Comparison of ENCODE assay signal across 16 mouse cellular contexts in genomic region chr14:58126508-58126907, GRCm38 (mm10). TPM values are rescaled to one million over a fixed set of nuclear protein-coding genes. Genes with fewer than 3 reads are reported as not detected.
"Had no signal": no experiment of that assay in that cellular context is flagged by ENCODE, and none has a peak within 500 bp of the region (broad histone marks: within the 10 kb centered on the region; RNA-seq: fewer than 3 reads in every experiment).

No protein-coding gene starts in this region.

- H3K9ac ChIP-seq: liver, embryonic 15.5 days; midbrain, embryonic 13.5 days; neural tube, embryonic 15.5 days had no signal

- ATAC-seq: lung, postnatal 0 days; midbrain, embryonic 13.5 days had no signal

- H3K36me3 ChIP-seq: limb, embryonic 10.5 days; liver, embryonic 15.5 days; midbrain, embryonic 13.5 days; neural tube, embryonic 15.5 days had no signal

- H3K4me2 ChIP-seq: liver, embryonic 11.5 days; liver, embryonic 15.5 days; midbrain, embryonic 13.5 days; neural tube, embryonic 15.5 days had no signal

- H3K9me3 ChIP-seq: limb, embryonic 10.5 days; liver, embryonic 15.5 days; midbrain, embryonic 13.5 days; neural tube, embryonic 15.5 days had no signal

- H3K4me1 ChIP-seq: limb, embryonic 10.5 days; liver, embryonic 15.5 days; midbrain, embryonic 13.5 days; neural tube, embryonic 15.5 days had no signal

- DNase-seq: kidney, postnatal 10 days; kidney, postnatal 4 days; lung, adult 2 months; lung, postnatal 36 days; right cerebral cortex, adult 18-20 months; right cerebral cortex, postnatal 25 days; thymus, postnatal 4 days had no signal

- H3K27ac ChIP-seq: layer of hippocampus, adult 2 months; limb, embryonic 10.5 days; liver, embryonic 15.5 days; midbrain, embryonic 13.5 days; neural tube, embryonic 15.5 days; stomach, postnatal 0 days had no signal

- H3K27me3 ChIP-seq: liver, embryonic 15.5 days; midbrain, embryonic 13.5 days; neural tube, embryonic 15.5 days had no signal

- H3K4me3 ChIP-seq: layer of hippocampus, adult 2 months; limb, embryonic 10.5 days; liver, embryonic 15.5 days; midbrain, embryonic 13.5 days; neural tube, embryonic 15.5 days had no signal

RNA-seq across cellular contexts. Expression of gene Fgf9, which starts 56.2 kb away (rescaled TPM):
- total RNA-seq: megakaryocyte progenitor cell, adult 5-6 weeks had no signal
